Mouse (Mus musculus): ENCODE measurements around the gene Naip1.
A peak's percentile ranks its signal among the peaks of the same experiment; 100 is the strongest.
"Not testable (repeated sequence)": the region's sequence is repeated elsewhere in the genome, so short reads cannot be mapped to it uniquely, and the experiment has no call there.

The Naip1 gene

GRCm38 (mm10) chr13:100452415-100453127 lies at the start of gene Naip1:
Gene Naip1 (minus strand): TSS chr13:100452869.
- DNase-seq (ENCODE audit: extremely low read depth, insufficient read length, low spot score): not testable (repeated sequence)

GRCm38 (mm10) chr13:100499625-100500024 lies 47.0 kb upstream of the Naip1 start:
- DNase-seq (ENCODE audit: extremely low read depth, insufficient read length, low spot score): not testable (repeated sequence)

- no peak for DNase-seq (ENCODE audit: extremely low read depth, insufficient read length, low spot score)
Measured at GRCm38 (mm10) chr13:100495337-100495736, 42.7 kb upstream of the Naip1 start.

- not testable (repeated sequence) for DNase-seq (ENCODE audit: extremely low read depth, insufficient read length, low spot score)
Measured at GRCm38 (mm10) chr13:100494370-100494769, 41.7 kb upstream of the Naip1 start.

GRCm38 (mm10) chr13:100493313-100493712 lies 40.6 kb upstream of the Naip1 start:
- DNase-seq (ENCODE audit: extremely low read depth, insufficient read length, low spot score): no peak

GRCm38 (mm10) chr13:100492061-100492787 lies 39.6 kb upstream of the Naip1 start, which contains the start of gene Gtf2h2:
Gene Gtf2h2 (minus strand): TSS chr13:100492579.
- peak; percentile 90 for DNase-seq (ENCODE audit: extremely low read depth, insufficient read length, low spot score)

GRCm38 (mm10) chr13:100491623-100492022 lies 39.0 kb upstream of the Naip1 start:
- DNase-seq (ENCODE audit: extremely low read depth, insufficient read length, low spot score): no peak

- DNase-seq (ENCODE audit: extremely low read depth, insufficient read length, low spot score): no peak
Measured at GRCm38 (mm10) chr13:100490424-100490823, 37.8 kb upstream of the Naip1 start.

GRCm38 (mm10) chr13:100483610-100484009 lies 30.9 kb upstream of the Naip1 start:
- no peak for DNase-seq (ENCODE audit: extremely low read depth, insufficient read length, low spot score)

- DNase-seq (ENCODE audit: extremely low read depth, insufficient read length, low spot score): no peak
Measured at GRCm38 (mm10) chr13:100463527-100464222, 11.0 kb upstream of the Naip1 start.

GRCm38 (mm10) chr13:100461336-100461735 lies 8.7 kb upstream of the Naip1 start:
- DNase-seq (ENCODE audit: extremely low read depth, insufficient read length, low spot score): no peak

GRCm38 (mm10) chr13:100449495-100449894 lies 3.2 kb downstream of the Naip1 start:
- no peak for DNase-seq (ENCODE audit: extremely low read depth, insufficient read length, low spot score)

GRCm38 (mm10) chr13:100440116-100440515 lies 12.6 kb downstream of the Naip1 start:
- no peak for DNase-seq (ENCODE audit: extremely low read depth, insufficient read length, low spot score)

GRCm38 (mm10) chr13:100438701-100439100 lies 14.0 kb downstream of the Naip1 start:
- DNase-seq (ENCODE audit: extremely low read depth, insufficient read length, low spot score): peak; percentile 47

- no peak for DNase-seq (ENCODE audit: extremely low read depth, insufficient read length, low spot score)
Measured at GRCm38 (mm10) chr13:100437322-100437825, 15.3 kb downstream of the Naip1 start.

- not testable (repeated sequence) for DNase-seq (ENCODE audit: extremely low read depth, insufficient read length, low spot score)
Measured at GRCm38 (mm10) chr13:100436556-100437163, 16.0 kb downstream of the Naip1 start.

GRCm38 (mm10) chr13:100419958-100420357 lies 32.7 kb downstream of the Naip1 start:
- not testable (repeated sequence) for DNase-seq (ENCODE audit: extremely low read depth, insufficient read length, low spot score)

GRCm38 (mm10) chr13:100414428-100414827 lies 38.2 kb downstream of the Naip1 start:
- DNase-seq (ENCODE audit: extremely low read depth, insufficient read length, low spot score): no peak

- no peak for DNase-seq (ENCODE audit: extremely low read depth, insufficient read length, low spot score)
Measured at GRCm38 (mm10) chr13:100409825-100410224, 42.8 kb downstream of the Naip1 start.

- DNase-seq (ENCODE audit: extremely low read depth, insufficient read length, low spot score): no peak
Measured at GRCm38 (mm10) chr13:100409181-100409580, 43.5 kb downstream of the Naip1 start.

GRCm38 (mm10) chr13:100408242-100408641 lies 44.4 kb downstream of the Naip1 start:
- DNase-seq (ENCODE audit: extremely low read depth, insufficient read length, low spot score): no peak

All from 3134 (cell line).